Mouse (Mus musculus) heart, adult 2 months (tissue): Measurements from ENCODE around the gene Ap2m1. TPM values are rescaled to one million over a fixed set of nuclear protein-coding genes. Genes with fewer than 3 reads are reported as not detected.

Experiments
- DNase-seq, 2 experiments: peaks; one replicate each; pipeline ENCODE4 v3.0.0; 2021
- H3K27ac ChIP-seq: fragments of 200-600 bp; 2 replicates; pipeline ENCODE4 v1.8.1; 2022
- H3K27me3 ChIP-seq: fragments of 200-500 bp; 2 replicates; pipeline ENCODE4 v1.6.1; 2012; ENCODE audit warnings: mild to moderate bottlenecking, low read length, inconsistent platforms, mixed read lengths; ENCODE audit not compliant: control insufficient read depth, insufficient read depth
- H3K36me3 ChIP-seq: fragments of 200-500 bp; 2 replicates; pipeline ENCODE4 v1.6.1; 2012; ENCODE audit warnings: low read length, inconsistent platforms; ENCODE audit not compliant: control insufficient read depth, insufficient read depth
- H3K4me1 ChIP-seq: fragments of 200-500 bp; 2 replicates; pipeline ENCODE4 v1.6.1; 2011; ENCODE audit warnings: low read length; ENCODE audit not compliant: control insufficient read depth, insufficient read depth
- H3K4me3 ChIP-seq: fragments of 200-600 bp; 2 replicates; pipeline ENCODE4 v1.8.1; 2022
- H3K79me2 ChIP-seq: fragments of 200-500 bp; replicated peaks from 2 replicates; pipeline ENCODE4 v1.6.1; 2012; ENCODE audit warnings: mild to moderate bottlenecking, inconsistent platforms, low read length, moderate library complexity, mixed read lengths; ENCODE audit not compliant: control insufficient read depth, insufficient read depth
- H3K9ac ChIP-seq: fragments of 200-500 bp; 2 replicates; pipeline ENCODE4 v1.6.1; 2012; ENCODE audit warnings: low read depth, mild to moderate bottlenecking, control low read depth, inconsistent platforms, low read length, mixed read lengths
- CTCF ChIP-seq: fragments of 200-600 bp; IDR thresholded peaks from 2 replicates; pipeline ENCODE4 v1.8.1; 2022; ENCODE audit warnings: antibody characterized with exemption, mild to moderate bottlenecking, moderate library complexity
- EP300 ChIP-seq: fragments of 200-500 bp; IDR thresholded peaks from 2 replicates; pipeline ENCODE4 v1.6.1; 2011; ENCODE audit warnings: low read depth, low read length, control low read depth; ENCODE audit not compliant: insufficient read depth
- POLR2A ChIP-seq: fragments of 200-500 bp; IDR thresholded peaks from 2 replicates; pipeline ENCODE4 v1.6.1; 2011; ENCODE audit warnings: mild to moderate bottlenecking, low read depth, low read length, control low read depth; ENCODE audit not compliant: insufficient read depth
- WGBS: fragments of 180-500 bp; shearing (Covaris S2); methylation state at CpG from one replicate; pipeline ENCODE4 v1.1.7; 2018; 5-methylcytosine and 5-hydroxymethylcytosine counted together
- intact Hi-C: fragments of 180-260 bp; cut with DNase I; formaldehyde crosslinking; loops from one replicate; pipeline ENCODE4 v1.15.1; 2025
- polyA plus RNA-seq: library from polyadenylated mRNA; depleted of rRNA; stranded (reverse); fragments of >200 nt; gene quantifications from 2 replicates; pipeline ENCODE4 v1.2.3, GENCODE M21; 2012
- total RNA-seq, 2 experiments: library from RNA; stranded (reverse); gene quantifications; 2 replicates each; pipeline ENCODE4 v1.2.3; 2021

Ap2m1 gene
- total and polyA plus RNA-seq, 3 experiments: 195 to 307 (median 211) TPM

- peak overlapping the region; percentile 89 for H3K4me3 ChIP-seq
- H3K27me3 ChIP-seq: no peaks in the 10 kb centered on the region
- intact Hi-C loops: loop anchor here (1.0 to 5.0 kb wide), 3 partner anchors 16 to 134 kb away; partner anchors contain the start of genes Alg3, Eef1akmt4, Gm49333 and Psmd2
- TF ChIP-seq CTCF (no peak), EP300 (0 out of 2 replicates have a peak, but pooled peaks have one; percentile 4)
- peaks cover 2% of the 10 kb centered on the region; the same call in 1 of the 2 replicates for H3K79me2 ChIP-seq
- peak overlapping the region; percentile 90 for H3K9ac ChIP-seq
- peak in 1 of 2 experiments; percentile 48 for DNase-seq
- WGBS: 0% methylated on average over 6 of the region's 6 CpGs
- H3K36me3 ChIP-seq: no peaks in the 10 kb centered on the region
- peak overlapping the region; percentile 91 for H3K27ac ChIP-seq
- no peaks in the 10 kb centered on the region; the same call in 1 of the 2 replicates for H3K4me1 ChIP-seq
Observed at GRCm38 (mm10) chr16:20517701-20518374, 17.4 kb upstream of the Ap2m1 start.

- Histone ChIP-seq H3K27me3 (no peaks in the 10 kb centered on the region), H3K79me2 (no peaks in the 10 kb centered on the region), H3K36me3 (no peaks in the 10 kb centered on the region), H3K27ac (no peak overlapping the region), H3K4me1 (no peaks in the 10 kb centered on the region), H3K9ac (no peak overlapping the region), H3K4me3 (no peak overlapping the region)
- no peak for DNase-seq
- WGBS: 84% methylated on average over 10 of the region's 10 CpGs
- TF ChIP-seq POLR2A: no peak
- TF ChIP-seq CTCF: no peak
- no peak for TF ChIP-seq EP300
- intact Hi-C loops: no loop called here
Observed at GRCm38 (mm10) chr16:20523886-20524285, 11.4 kb upstream of the Ap2m1 start.

DNA sequence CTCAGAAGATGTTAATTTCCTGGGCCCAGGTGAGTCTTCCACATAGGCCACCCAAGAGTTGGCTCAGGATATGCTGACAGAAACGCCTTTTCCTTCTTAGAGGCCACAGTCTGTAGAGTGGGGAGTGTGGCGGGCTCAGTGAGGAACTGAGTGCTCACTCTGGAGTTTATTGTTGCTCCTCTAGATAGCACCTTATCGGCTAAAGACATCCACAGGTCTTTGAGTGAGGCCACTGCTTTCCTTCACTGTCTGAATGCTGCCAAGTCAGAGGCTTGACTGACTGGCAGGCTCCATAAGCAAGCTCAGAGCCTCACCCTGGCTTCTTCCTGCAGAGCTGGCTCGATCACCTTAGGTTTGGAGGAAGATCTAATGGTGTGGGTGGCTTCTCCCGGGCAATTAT lies 6.5 kb upstream of the Ap2m1 start:
- H3K79me2 ChIP-seq: no peaks in the 10 kb centered on the region
- no peaks in the 10 kb centered on the region for H3K36me3 ChIP-seq
- no peak for TF ChIP-seq EP300
- TF ChIP-seq CTCF: no peak
- no peak for TF ChIP-seq POLR2A
- no peaks in the 10 kb centered on the region for H3K4me1 ChIP-seq
- H3K27ac ChIP-seq: no peak overlapping the region
- intact Hi-C loops: no loop called here
- no peak overlapping the region for H3K4me3 ChIP-seq
- 87% methylated on average over 5 of the region's 5 CpGs for WGBS
- no peak overlapping the region for H3K9ac ChIP-seq
- no peak for DNase-seq
- H3K27me3 ChIP-seq: no peaks in the 10 kb centered on the region

GRCm38 (mm10) chr16:20529375-20529774 lies 5.9 kb upstream of the Ap2m1 start:
- H3K36me3 ChIP-seq: no peaks in the 10 kb centered on the region
- 72% methylated on average over 1 of the region's 1 CpGs for WGBS

DNA sequence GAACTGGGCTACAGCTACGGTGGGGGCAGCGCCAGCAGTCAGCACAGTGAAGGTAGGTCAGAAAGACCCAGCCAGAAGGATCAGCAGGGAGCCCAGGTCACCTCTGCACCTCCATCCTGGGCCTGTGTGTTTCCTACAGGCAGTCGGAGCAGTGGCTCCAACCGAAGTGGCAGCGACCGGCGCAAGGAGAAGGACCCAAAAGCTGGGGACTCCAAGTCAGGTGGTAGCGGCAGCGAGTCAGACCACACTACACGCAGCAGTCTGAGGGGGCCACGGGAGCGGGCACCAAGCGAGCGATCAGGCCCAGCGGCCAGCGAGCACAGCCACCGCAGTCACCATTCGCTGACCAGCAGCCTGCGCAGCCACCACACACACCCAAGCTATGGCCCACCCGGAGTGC lies 4.3 kb upstream of the Ap2m1 start:
- no peaks in the 10 kb centered on the region for H3K27me3 ChIP-seq
- WGBS: 95% methylated on average over 20 of the region's 20 CpGs
- H3K9ac ChIP-seq: no peak overlapping the region
- H3K36me3 ChIP-seq: no peaks in the 10 kb centered on the region
- TF ChIP-seq CTCF (no peak), EP300 (no peak), POLR2A (no peak)
- DNase-seq: no peak
- no peaks in the 10 kb centered on the region; the same call in 1 of the 2 replicates for H3K4me1 ChIP-seq
- H3K27ac ChIP-seq: no peak overlapping the region
- H3K79me2 ChIP-seq: no peaks in the 10 kb centered on the region
- intact Hi-C loops: no loop called here
- no peak overlapping the region for H3K4me3 ChIP-seq

More at GRCm38 (mm10) chr16:20529375-20529774, 5.9 kb upstream of the Ap2m1 start:
- Histone ChIP-seq H3K27ac (no peak overlapping the region), H3K4me3 (no peak overlapping the region), H3K9ac (no peak overlapping the region), H3K4me1 (no peaks in the 10 kb centered on the region), H3K79me2 (no peaks in the 10 kb centered on the region), H3K27me3 (no peaks in the 10 kb centered on the region)
- intact Hi-C loops: no loop called here
- TF ChIP-seq CTCF (no peak), POLR2A (no peak), EP300 (no peak)
- no peak for DNase-seq

DNA sequence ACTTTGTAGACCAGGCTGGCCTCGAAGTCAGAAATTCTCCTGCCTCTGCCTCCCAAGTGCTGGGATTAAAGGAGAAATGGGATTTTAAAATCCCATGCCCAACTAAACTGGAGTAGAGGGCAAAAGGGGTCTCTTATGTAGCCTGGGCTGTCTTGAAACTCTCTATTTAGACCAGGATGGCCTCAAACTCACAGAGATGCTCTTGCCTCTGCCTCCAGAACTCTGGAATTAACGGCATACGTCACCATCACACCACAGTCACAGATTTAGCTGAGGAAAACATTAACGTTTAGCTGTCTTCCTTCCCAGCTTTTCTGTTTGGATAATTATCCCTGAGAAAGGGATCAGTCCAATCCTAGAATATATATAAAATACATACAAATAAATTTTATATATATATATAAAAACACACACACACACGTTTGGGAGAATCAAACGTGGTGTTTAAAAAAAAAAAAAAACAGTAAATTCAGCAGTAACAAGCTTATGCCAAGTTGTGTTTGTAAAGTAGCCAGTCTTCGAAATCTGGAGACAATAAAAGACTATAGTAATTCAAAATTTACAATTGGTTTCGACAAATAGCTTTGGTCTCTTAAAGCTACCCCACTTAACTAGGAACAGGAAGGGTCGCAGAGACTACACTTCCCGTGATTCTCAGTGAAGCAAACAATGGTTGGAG lies 522 bp upstream of the Ap2m1 start:
- H3K4me3 ChIP-seq: no peak overlapping the region
- no peaks in the 10 kb centered on the region for H3K27me3 ChIP-seq
- TF ChIP-seq EP300: no peak
- TF ChIP-seq CTCF: no peak
- no peak for TF ChIP-seq POLR2A
- peaks cover 7% of the 10 kb centered on the region for H3K4me1 ChIP-seq
- peaks cover 7% of the 10 kb centered on the region for H3K79me2 ChIP-seq
- 0 out of 2 replicates have a peak overlapping the region, but pooled peaks have one; percentile 32 for H3K27ac ChIP-seq
- no peak overlapping the region for H3K9ac ChIP-seq
- intact Hi-C loops: loop anchor here (1.0 to 5.0 kb wide), 5 partner anchors 14 to 138 kb away; partner anchors contain the start of genes Abcc5, Abcf3 and Eif2b5
- no peak for DNase-seq
- WGBS: 38% methylated on average over 10 of the region's 10 CpGs
- H3K36me3 ChIP-seq: peaks cover 6% of the 10 kb centered on the region
